Mouse (Mus musculus): ENCODE data around the gene Pgs1. TPM values are rescaled to one million over a fixed set of nuclear protein-coding genes. Genes with fewer than 3 reads are reported as not detected.

Gene Pgs1
- polyA plus RNA-seq, 1 experiment from 2014 or later = 33.7 TPM

DNA sequence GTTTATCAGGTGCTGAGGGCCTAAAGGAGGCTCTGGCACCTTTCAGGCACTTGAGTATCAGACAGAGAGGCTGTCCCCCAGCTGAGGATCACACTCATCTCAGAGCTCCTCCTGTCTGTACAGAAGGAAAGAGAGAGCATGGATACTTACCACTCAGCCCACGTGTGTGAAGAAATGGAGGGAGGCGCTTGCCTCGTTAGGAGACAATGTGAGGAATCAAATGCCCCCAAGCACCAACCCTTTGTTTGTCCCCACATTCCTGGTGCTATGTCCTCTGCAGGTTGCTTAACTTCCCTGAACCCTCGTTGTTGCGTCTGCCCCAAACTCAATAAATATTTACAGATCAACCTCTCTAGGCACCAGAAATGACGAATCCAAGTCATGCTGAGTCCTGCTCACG, 21.0 kb upstream of the Pgs1 start:
- Histone ChIP-seq H3K36me3 (replicated peaks; ENCODE audit: control insufficient read depth, insufficient read depth, low read depth, low read length) (no peaks in the 10 kb centered on the region; the same call in 1 of the 2 replicates), H3K27me3 (ENCODE audit: control insufficient read depth, insufficient read depth, low read length) (peaks cover 11% of the 10 kb centered on the region), H3K4me3 (ENCODE audit: low read depth, low read length) (no peak overlapping the region), H3K9me3 (replicated peaks; ENCODE audit: control insufficient read depth, low read length) (no peaks in the 10 kb centered on the region), H3K9ac (replicated peaks; ENCODE audit: low read length) (no peak overlapping the region), H3K27ac (replicated peaks; ENCODE audit: low read depth, low read length) (0 out of 2 replicates have a peak overlapping the region, but pooled peaks have one; percentile 71), H3K4me2 (ENCODE audit: low read depth, low read length) (no peak overlapping the region), H3K4me1 (ENCODE audit: control insufficient read depth, insufficient read depth, low read length) (peaks cover 38% of the 10 kb centered on the region)
- DNase-seq (ENCODE audit: low spot score) (no peak), ATAC-seq (replicated peaks; ENCODE audit: insufficient number of reproducible peaks, low FRiP score, low TSS enrichment, low read depth) (no peak)
- 27% methylated on average over 7 of the region's 7 CpGs for WGBS

DNA sequence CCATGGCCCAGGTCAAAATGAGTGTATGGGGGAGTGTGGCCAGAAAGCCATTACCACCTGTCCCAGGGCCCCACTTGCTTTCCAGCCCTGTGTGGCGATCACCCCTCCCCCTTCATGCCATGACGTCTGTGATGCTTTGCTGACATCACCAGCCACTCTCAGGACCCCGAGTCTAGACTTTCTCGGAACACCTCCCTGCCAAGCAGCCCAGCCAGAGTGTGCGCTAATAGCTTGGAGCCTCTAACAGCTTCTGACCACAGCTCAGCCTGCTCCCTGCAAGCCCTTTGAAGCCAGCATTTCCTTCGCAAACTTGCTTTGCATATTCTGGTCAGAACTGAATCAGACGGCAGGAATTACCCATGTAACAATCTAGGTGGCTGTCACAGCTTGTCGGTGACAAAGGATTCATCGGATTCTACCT, 20.5 kb upstream of the Pgs1 start:
- Histone ChIP-seq H3K4me3 (ENCODE audit: low read depth, low read length) (no peak overlapping the region), H3K36me3 (replicated peaks; ENCODE audit: control insufficient read depth, insufficient read depth, low read depth, low read length) (no peaks in the 10 kb centered on the region; the same call in 1 of the 2 replicates), H3K27me3 (ENCODE audit: control insufficient read depth, insufficient read depth, low read length) (peaks cover 11% of the 10 kb centered on the region), H3K9me3 (replicated peaks; ENCODE audit: control insufficient read depth, low read length) (no peaks in the 10 kb centered on the region), H3K4me1 (ENCODE audit: control insufficient read depth, insufficient read depth, low read length) (peaks cover 38% of the 10 kb centered on the region), H3K27ac (replicated peaks; ENCODE audit: low read depth, low read length) (no peak overlapping the region), H3K9ac (replicated peaks; ENCODE audit: low read length) (no peak overlapping the region), H3K4me2 (ENCODE audit: low read depth, low read length) (no peak overlapping the region)
- ATAC-seq (replicated peaks; ENCODE audit: insufficient number of reproducible peaks, low FRiP score, low TSS enrichment, low read depth) (no peak), DNase-seq (ENCODE audit: low spot score) (no peak)
- 16% methylated on average over 9 of the region's 9 CpGs for WGBS

DNA sequence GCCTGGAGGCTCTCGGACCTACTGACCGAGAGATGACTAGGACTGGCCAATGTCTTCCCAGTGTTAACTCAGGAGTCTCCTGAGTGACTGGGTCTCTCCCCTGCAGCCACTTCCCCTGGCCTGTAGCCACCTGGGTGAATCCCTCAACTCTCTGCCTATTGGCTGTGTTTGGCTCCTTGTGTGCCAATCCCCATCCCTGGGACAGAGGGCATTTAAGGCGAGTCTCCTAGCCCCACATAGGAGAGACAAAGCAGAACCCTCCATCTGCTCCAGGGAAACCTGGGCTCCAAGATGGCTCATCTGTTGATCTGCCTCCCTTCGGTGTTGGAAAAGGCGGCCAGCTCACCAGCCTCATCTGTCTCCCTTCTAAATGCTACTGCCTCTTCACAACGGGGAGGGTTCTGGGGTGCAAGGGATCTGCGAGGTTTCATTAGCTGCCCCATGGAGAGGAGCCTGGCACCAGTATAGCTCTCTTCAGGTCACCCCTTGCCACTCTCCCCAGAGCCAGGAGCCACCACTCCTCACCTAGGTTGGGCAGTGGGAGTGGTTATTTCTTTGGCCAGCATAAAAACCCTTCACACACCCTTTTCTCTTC, 19.5 kb upstream of the Pgs1 start:
- DNase-seq (ENCODE audit: low spot score) = no peak
- peak overlapping the region; percentile 13; the same call in 1 of the 2 replicates for H3K9ac ChIP-seq (replicated peaks; ENCODE audit: low read length)
- no peaks in the 10 kb centered on the region for H3K9me3 ChIP-seq (replicated peaks; ENCODE audit: control insufficient read depth, low read length)

DNA sequence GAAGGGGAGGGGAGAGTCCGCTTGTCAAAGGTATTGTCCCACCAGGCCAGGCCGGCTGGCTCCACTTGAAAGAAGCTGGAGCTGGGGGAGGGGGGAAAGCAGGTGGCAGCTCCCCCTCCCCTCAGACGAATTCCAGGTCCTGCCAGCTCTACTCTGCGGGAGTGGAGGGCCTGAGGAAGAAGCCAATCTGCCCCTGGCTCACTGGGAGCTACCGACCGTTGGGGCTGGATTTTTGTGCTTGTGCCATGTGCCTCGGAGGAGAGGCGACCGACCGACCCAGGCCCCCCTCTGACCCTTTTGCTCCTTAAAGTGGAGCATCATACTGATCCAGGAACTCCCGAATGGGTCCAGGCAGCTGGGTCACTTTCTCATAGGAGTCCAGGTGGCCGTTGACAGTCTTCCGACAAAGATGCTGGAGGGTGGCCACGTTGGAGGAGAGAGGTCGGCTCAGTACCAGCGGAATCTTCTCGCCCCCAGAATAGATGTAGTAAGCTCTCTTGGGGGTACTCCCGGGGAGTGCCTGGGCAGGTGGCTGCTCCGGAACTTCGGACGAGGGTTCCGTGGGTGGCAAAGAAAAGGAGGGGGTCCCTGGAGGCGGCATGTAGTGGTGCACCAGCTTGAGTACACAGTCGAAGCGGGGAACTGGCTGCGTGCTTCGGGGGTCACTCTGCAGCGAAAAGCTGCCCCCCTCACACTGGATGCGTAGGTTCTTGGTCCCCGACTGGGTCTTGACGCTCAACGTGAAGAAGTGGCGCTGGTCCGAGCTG, 18.7 kb upstream of the Pgs1 start:
- peak overlapping the region; percentile 90 for H3K9ac ChIP-seq (replicated peaks; ENCODE audit: low read length)
- H3K9me3 ChIP-seq (replicated peaks; ENCODE audit: control insufficient read depth, low read length) = no peaks in the 10 kb centered on the region
- 7% methylated on average over 34 of the region's 34 CpGs for WGBS
- DNase-seq (ENCODE audit: low spot score) = no peak
- H3K36me3 ChIP-seq (replicated peaks; ENCODE audit: control insufficient read depth, insufficient read depth, low read depth, low read length) = no peaks in the 10 kb centered on the region; the same call in 1 of the 2 replicates
- ATAC-seq (replicated peaks; ENCODE audit: insufficient number of reproducible peaks, low FRiP score, low TSS enrichment, low read depth) = no peak
- H3K4me3 ChIP-seq (ENCODE audit: low read depth, low read length) = peak overlapping the region; percentile 51
- H3K27me3 ChIP-seq (ENCODE audit: control insufficient read depth, insufficient read depth, low read length) = peaks cover 11% of the 10 kb centered on the region
- H3K4me1 ChIP-seq (ENCODE audit: control insufficient read depth, insufficient read depth, low read length) = peaks cover 33% of the 10 kb centered on the region
- H3K27ac ChIP-seq (replicated peaks; ENCODE audit: low read depth, low read length) = no peak overlapping the region
- peak overlapping the region; percentile 99 for H3K4me2 ChIP-seq (ENCODE audit: low read depth, low read length)

More for the DNA sequence above, 19.5 kb upstream of the Pgs1 start:
- WGBS = 34% methylated on average over 7 of the region's 7 CpGs
- peaks cover 11% of the 10 kb centered on the region for H3K27me3 ChIP-seq (ENCODE audit: control insufficient read depth, insufficient read depth, low read length)
- no peak for ATAC-seq (replicated peaks; ENCODE audit: insufficient number of reproducible peaks, low FRiP score, low TSS enrichment, low read depth)
- no peak overlapping the region for H3K27ac ChIP-seq (replicated peaks; ENCODE audit: low read depth, low read length)
- H3K4me2 ChIP-seq (ENCODE audit: low read depth, low read length) = peak overlapping the region; percentile 99
- H3K4me1 ChIP-seq (ENCODE audit: control insufficient read depth, insufficient read depth, low read length) = peaks cover 38% of the 10 kb centered on the region
- peak overlapping the region; percentile 51; the same call in 1 of the 2 replicates for H3K4me3 ChIP-seq (ENCODE audit: low read depth, low read length)
- no peaks in the 10 kb centered on the region; the same call in 1 of the 2 replicates for H3K36me3 ChIP-seq (replicated peaks; ENCODE audit: control insufficient read depth, insufficient read depth, low read depth, low read length)

DNA sequence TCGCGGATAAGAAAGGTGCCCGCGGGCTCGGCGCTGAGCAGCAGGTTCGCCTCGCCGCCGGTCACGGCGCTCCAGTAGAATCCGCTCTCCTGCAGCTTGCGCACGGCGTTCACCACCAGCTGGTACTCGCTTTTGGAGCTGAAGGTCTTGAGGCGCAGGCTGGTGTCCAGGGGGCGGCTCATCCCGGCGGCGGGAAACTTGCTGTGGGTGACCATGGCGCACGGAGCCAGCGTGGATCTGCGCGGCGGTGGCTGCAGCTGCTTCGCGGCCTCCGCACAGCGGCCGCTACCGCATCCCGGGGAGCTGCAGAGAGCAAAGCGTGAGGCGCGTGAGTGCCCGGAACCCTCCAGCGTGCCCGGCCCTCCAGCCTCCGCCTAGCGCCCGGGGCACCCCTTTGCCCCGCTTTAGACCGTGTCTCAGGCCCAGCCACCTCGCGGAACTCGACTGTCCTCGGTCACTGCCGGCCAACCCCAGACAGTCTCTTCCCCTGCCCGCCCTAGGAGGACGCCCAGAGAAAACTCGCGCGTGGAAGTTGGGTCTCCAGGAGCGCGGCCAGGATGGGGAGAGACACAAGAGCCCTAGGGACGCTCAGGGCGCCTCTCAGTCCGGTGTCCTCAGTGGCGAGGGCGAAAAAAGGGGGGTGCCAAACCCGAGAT, 17.9 kb upstream of the Pgs1 start:
- under 1% methylated on average over 56 of the region's 64 CpGs for WGBS

GRCm38 (mm10) chr11:117968716-117969099, 17.4 kb upstream of the Pgs1 start:
- Histone ChIP-seq H3K27me3 (ENCODE audit: control insufficient read depth, insufficient read depth, low read length) (peaks cover 11% of the 10 kb centered on the region), H3K9ac (replicated peaks; ENCODE audit: low read length) (peak overlapping the region; percentile 90), H3K4me2 (ENCODE audit: low read depth, low read length) (peak overlapping the region; percentile 99), H3K4me3 (ENCODE audit: low read depth, low read length) (peak overlapping the region; percentile 51), H3K9me3 (replicated peaks; ENCODE audit: control insufficient read depth, low read length) (no peaks in the 10 kb centered on the region), H3K4me1 (ENCODE audit: control insufficient read depth, insufficient read depth, low read length) (peaks cover 29% of the 10 kb centered on the region), H3K27ac (replicated peaks; ENCODE audit: low read depth, low read length) (peak overlapping the region; percentile 93), H3K36me3 (replicated peaks; ENCODE audit: control insufficient read depth, insufficient read depth, low read depth, low read length) (no peaks in the 10 kb centered on the region; the same call in 1 of the 2 replicates)
- ATAC-seq (replicated peaks; ENCODE audit: insufficient number of reproducible peaks, low FRiP score, low TSS enrichment, low read depth) = no peak; the same call in 1 of the 2 replicates
- DNase-seq (ENCODE audit: low spot score) = no peak
- under 1% methylated on average over 32 of the region's 34 CpGs for WGBS

More for the DNA sequence above, 17.9 kb upstream of the Pgs1 start:
- H3K9me3 ChIP-seq (replicated peaks; ENCODE audit: control insufficient read depth, low read length) = no peaks in the 10 kb centered on the region
- peak overlapping the region; percentile 93 for H3K27ac ChIP-seq (replicated peaks; ENCODE audit: low read depth, low read length)
- ATAC-seq (replicated peaks; ENCODE audit: insufficient number of reproducible peaks, low FRiP score, low TSS enrichment, low read depth) = no peak
- peaks cover 30% of the 10 kb centered on the region for H3K4me1 ChIP-seq (ENCODE audit: control insufficient read depth, insufficient read depth, low read length)
- peak; percentile 59 for DNase-seq (ENCODE audit: low spot score)
- H3K4me2 ChIP-seq (ENCODE audit: low read depth, low read length) = peak overlapping the region; percentile 99
- no peaks in the 10 kb centered on the region; the same call in 1 of the 2 replicates for H3K36me3 ChIP-seq (replicated peaks; ENCODE audit: control insufficient read depth, insufficient read depth, low read depth, low read length)
- H3K9ac ChIP-seq (replicated peaks; ENCODE audit: low read length) = peak overlapping the region; percentile 90
- H3K27me3 ChIP-seq (ENCODE audit: control insufficient read depth, insufficient read depth, low read length) = peaks cover 11% of the 10 kb centered on the region
- H3K4me3 ChIP-seq (ENCODE audit: low read depth, low read length) = peak overlapping the region; percentile 51

DNA sequence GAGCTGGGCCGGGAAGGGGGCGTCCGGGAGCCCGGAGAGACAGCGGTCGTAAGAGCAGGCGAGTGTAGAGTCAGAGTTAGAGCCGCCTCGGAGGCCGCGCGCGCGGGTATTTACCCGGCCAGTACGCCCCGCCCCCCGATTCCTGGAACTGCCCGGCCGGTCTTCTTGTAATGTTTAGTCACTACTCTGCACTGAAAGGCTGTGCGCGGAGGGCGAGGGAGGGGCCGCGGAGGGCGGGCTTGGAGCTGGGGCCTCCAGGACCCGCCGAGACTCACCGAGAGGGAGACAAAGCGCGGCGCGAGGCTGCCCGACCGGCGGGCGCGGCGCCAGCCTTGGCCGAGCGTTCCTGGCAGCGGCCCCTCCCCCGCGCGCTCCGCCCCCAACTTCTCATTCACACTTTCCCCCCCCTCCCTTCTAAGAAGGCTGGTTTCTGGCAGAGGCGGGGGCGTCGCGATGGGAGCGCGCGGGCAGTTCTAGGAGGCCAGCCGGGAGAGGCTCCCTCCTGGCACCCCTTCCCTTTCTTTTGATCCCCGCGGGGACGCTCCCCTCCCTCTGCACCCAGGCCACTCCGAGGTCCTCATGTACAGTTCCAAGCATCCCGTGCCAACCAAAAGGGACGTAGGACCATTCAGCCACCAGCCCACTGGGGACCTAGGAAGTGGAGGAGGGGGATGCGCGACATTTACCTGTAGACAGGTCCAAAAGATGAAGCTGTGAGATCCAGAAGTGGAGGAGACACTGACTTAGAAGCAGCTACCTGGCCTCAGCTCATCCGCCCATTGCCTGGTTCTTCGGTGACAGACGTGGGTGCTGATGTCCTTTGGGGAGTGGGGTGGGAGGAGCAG, 16.8 kb upstream of the Pgs1 start:
- peak overlapping the region; percentile 93 for H3K27ac ChIP-seq (replicated peaks; ENCODE audit: low read depth, low read length)

More for the DNA sequence above, 16.8 kb upstream of the Pgs1 start:
- under 1% methylated on average over 61 of the region's 65 CpGs for WGBS
- Histone ChIP-seq H3K4me2 (ENCODE audit: low read depth, low read length) (peak overlapping the region; percentile 99), H3K9me3 (replicated peaks; ENCODE audit: control insufficient read depth, low read length) (no peaks in the 10 kb centered on the region), H3K9ac (replicated peaks; ENCODE audit: low read length) (peak overlapping the region; percentile 90), H3K27me3 (ENCODE audit: control insufficient read depth, insufficient read depth, low read length) (peaks cover 11% of the 10 kb centered on the region), H3K36me3 (replicated peaks; ENCODE audit: control insufficient read depth, insufficient read depth, low read depth, low read length) (no peaks in the 10 kb centered on the region; the same call in 1 of the 2 replicates), H3K4me1 (ENCODE audit: control insufficient read depth, insufficient read depth, low read length) (peaks cover 23% of the 10 kb centered on the region), H3K4me3 (ENCODE audit: low read depth, low read length) (peak overlapping the region; percentile 51)
- ATAC-seq (replicated peaks; ENCODE audit: insufficient number of reproducible peaks, low FRiP score, low TSS enrichment, low read depth) (peak; percentile 93), DNase-seq (ENCODE audit: low spot score) (peak; percentile 96)
